Mouse (Mus musculus) forebrain, embryonic 13.5 days (tissue): ENCODE measurements around the gene 8030411F24Rik. TPM values are rescaled to one million over a fixed set of nuclear protein-coding genes. Genes with fewer than 3 reads are reported as not detected.
"Not testable (repeated sequence)": the region's sequence is repeated elsewhere in the genome, so short reads cannot be mapped to it uniquely, and the experiment has no call there.

Experiments
- ATAC-seq: fragments of 200-750 bp; cut with Nextera tagmentation; 2 replicates; pipeline ENCODE4 v1.8.0; 2017
- H3K27ac ChIP-seq: fragments of 300-500 bp; sonication (generic); 2 replicates; pipeline ENCODE4 v1.5.1; 2015; ENCODE audit warnings: inconsistent platforms, mild to moderate bottlenecking, moderate library complexity
- H3K27me3 ChIP-seq: fragments of 300-500 bp; sonication (generic); 2 replicates; pipeline ENCODE4 v1.6.1; 2015; ENCODE audit warnings: mild to moderate bottlenecking, inconsistent platforms
- H3K36me3 ChIP-seq: fragments of 300-500 bp; sonication (generic); 2 replicates; pipeline ENCODE4 v1.6.1; 2015; ENCODE audit warnings: mild to moderate bottlenecking, inconsistent platforms; ENCODE audit not compliant: poor library complexity, severe bottlenecking
- H3K4me1 ChIP-seq: fragments of 300-500 bp; sonication (generic); 2 replicates; pipeline ENCODE4 v1.6.1; 2015; ENCODE audit warnings: inconsistent platforms
- H3K4me2 ChIP-seq: fragments of 300-500 bp; sonication (generic); 2 replicates; pipeline ENCODE4 v1.6.1; 2015; ENCODE audit warnings: inconsistent platforms, mild to moderate bottlenecking, moderate library complexity
- H3K4me3 ChIP-seq: fragments of 300-500 bp; sonication (generic); 2 replicates; pipeline ENCODE4 v1.5.1; 2015; ENCODE audit warnings: mild to moderate bottlenecking, inconsistent platforms
- H3K9ac ChIP-seq: fragments of 300-500 bp; sonication (generic); 2 replicates; pipeline ENCODE4 v1.6.1; 2015; ENCODE audit warnings: mild to moderate bottlenecking, inconsistent platforms
- H3K9me3 ChIP-seq: fragments of 300-500 bp; sonication (generic); replicated peaks from 2 replicates; pipeline ENCODE4 v1.6.1; 2016; ENCODE audit warnings: inconsistent platforms
- WGBS: fragments of 180-500 bp; shearing (Covaris S2); methylation state at CpG from one replicate; pipeline ENCODE4 v1.1.7; 2015; 5-methylcytosine and 5-hydroxymethylcytosine counted together
- polyA plus RNA-seq: library from polyadenylated mRNA; unstranded; fragments of >200 nt; fragmentation: Nextera tagmentation; extraction: Ambion mirVana; gene quantifications from 2 replicates; pipeline ENCODE4 v1.2.1, GENCODE M21; 2015

Gene 8030411F24Rik
- polyA plus RNA-seq = not detected in 2 replicates

DNA sequence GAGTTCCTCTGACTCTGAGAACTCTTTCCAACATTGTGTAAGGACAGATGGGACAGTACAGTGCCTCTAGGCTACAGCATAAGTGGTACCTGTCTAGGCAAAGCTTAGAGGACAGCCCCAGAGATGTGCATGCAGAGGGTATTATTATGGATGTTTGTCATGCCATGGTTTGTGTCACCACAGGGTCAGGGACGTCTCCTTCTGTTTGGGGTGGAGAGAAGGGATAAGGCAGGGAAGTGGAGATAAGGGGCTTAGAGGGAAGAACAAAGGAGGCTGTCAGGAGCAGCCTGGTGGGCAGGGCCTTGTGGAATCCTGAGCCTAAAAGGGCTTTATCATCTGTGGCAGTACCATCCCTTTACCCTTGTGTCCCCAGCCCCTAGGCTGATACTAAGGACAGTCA is at the start of gene 8030411F24Rik:
TSS of gene 8030411F24Rik (plus strand) at position 301 of the 400 bp plus-strand sequence.
- Histone ChIP-seq H3K9ac (no peak within 1 kb of the TSS), H3K4me1 (no peaks in the 10 kb centered on the region), H3K9me3 (no peaks in the 10 kb centered on the region), H3K4me3 (no peak within 1 kb of the TSS), H3K27me3 (no peaks in the 10 kb centered on the region), H3K4me2 (no peak within 1 kb of the TSS), H3K36me3 (no peaks in the 10 kb centered on the region), H3K27ac (no peak within 1 kb of the TSS)
- no peak for ATAC-seq
- 12% methylated on average over 1 of the region's 1 CpGs for WGBS

DNA sequence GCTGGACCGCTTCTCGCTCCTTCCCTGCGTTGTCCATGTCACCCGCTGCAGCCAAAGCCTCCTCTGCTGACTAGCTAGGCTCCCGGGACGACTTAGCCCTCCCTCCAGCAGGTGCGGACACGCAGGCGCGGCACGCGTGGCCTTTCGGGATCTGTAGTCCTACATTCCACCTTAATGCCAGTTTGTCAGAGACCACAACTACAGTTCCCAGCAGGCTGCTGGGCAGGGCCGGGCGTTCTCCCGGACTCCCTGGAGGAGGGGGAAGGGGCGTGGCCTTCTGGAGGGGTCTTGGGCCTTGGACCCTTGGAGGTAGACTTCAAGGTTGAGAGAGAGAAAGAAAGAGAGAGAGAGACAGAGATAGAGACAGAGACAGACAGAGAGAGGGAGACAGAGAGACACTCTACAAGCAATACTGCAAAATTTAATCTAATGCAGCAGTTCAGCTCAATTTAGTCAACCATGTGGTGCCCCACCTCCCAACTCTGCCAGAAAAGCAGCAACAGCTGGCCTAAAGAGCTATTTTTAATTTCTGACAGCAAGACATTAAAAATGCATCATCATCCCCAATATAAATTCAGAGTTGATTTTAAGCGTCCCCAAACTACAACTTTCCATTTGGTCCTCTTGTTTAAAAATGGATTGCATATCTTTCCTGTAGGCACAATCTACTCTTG is 49.3 kb upstream of the 8030411F24Rik start, which contains the start of gene Napb:
TSS of gene Napb (minus strand) at position 141 of the 674 bp plus-strand sequence.
- H3K27me3 ChIP-seq = no peaks in the 10 kb centered on the region
- H3K4me2 ChIP-seq = peak within 1 kb of the TSS; percentile 78
- H3K4me3 ChIP-seq = peak within 1 kb of the TSS; percentile 80
- H3K36me3 ChIP-seq = no peaks in the 10 kb centered on the region
- ATAC-seq = peak; percentile 100
- peak within 1 kb of the TSS; percentile 44; the same call in 1 of the 2 replicates for H3K27ac ChIP-seq
- WGBS = 3% methylated on average over 18 of the region's 18 CpGs
- peaks cover 13% of the 10 kb centered on the region for H3K4me1 ChIP-seq
- H3K9ac ChIP-seq = peak within 1 kb of the TSS; percentile 91
- H3K9me3 ChIP-seq = peaks cover 8% of the 10 kb centered on the region; the same call in 1 of the 2 replicates

DNA sequence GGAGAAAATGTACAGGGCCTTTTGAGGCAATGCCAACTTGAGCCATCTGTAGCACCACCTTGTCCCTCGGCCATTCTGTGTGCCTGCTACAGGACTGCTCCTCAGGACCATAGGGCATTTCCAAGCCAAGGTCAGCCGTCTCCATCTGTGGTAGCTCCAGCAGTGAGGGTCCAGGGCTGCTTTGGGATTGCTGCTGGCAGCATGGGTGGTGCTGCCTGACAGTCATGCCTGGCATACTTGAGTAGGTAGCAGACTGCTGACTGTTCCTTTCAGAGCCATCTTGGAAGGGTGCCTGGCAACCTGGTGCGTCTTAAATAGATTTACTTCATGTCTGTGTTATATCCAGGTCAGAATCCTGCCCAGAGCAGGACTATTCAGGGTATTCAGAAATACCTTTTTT is 38.8 kb upstream of the 8030411F24Rik start:
- Histone ChIP-seq H3K36me3 (no peaks in the 10 kb centered on the region), H3K4me1 (0 out of 2 replicates have a peak, but pooled peaks cover 3% of the 10 kb centered on the region), H3K9me3 (no peaks in the 10 kb centered on the region), H3K27ac (no peak overlapping the region), H3K27me3 (no peaks in the 10 kb centered on the region), H3K4me2 (no peak overlapping the region), H3K4me3 (no peak overlapping the region), H3K9ac (no peak overlapping the region)
- peak; percentile 72; the same call in 1 of the 2 replicates for ATAC-seq
- 69% methylated on average over 3 of the region's 3 CpGs for WGBS

DNA sequence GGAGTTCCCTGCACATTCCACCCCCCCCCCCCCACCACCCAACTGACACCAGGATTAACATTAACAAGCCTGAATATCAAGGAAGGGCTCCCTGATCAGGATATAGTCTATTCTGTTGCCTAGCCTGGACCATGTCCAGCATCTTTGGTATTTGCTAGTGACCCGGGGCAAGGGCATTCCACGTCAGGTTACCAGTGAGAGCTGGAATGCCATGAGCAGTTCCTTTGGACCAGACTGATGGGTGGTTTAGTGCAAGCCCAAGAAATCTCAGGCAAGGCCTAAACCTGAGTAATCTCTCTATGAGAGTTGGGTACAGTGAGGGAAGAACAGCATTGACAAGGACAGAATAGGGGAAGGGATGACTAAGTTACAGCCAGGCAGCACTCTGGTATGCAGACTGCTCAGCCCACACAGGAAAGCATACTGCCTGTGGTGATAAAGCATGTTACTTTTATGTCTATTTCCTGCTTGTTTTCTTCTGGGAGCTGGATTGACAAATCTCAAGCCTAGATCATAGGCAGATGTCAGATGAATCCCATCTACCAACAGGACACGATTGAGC is 37.9 kb upstream of the 8030411F24Rik start:
- H3K9ac ChIP-seq = no peak overlapping the region
- no peak overlapping the region for H3K27ac ChIP-seq
- no peaks in the 10 kb centered on the region for H3K27me3 ChIP-seq
- 88% methylated on average over 3 of the region's 3 CpGs for WGBS
- H3K4me3 ChIP-seq = no peak overlapping the region
- H3K9me3 ChIP-seq = no peaks in the 10 kb centered on the region
- no peaks in the 10 kb centered on the region for H3K36me3 ChIP-seq
- no peak for ATAC-seq
- H3K4me2 ChIP-seq = no peak overlapping the region
- H3K4me1 ChIP-seq = 0 out of 2 replicates have a peak, but pooled peaks cover 3% of the 10 kb centered on the region

DNA sequence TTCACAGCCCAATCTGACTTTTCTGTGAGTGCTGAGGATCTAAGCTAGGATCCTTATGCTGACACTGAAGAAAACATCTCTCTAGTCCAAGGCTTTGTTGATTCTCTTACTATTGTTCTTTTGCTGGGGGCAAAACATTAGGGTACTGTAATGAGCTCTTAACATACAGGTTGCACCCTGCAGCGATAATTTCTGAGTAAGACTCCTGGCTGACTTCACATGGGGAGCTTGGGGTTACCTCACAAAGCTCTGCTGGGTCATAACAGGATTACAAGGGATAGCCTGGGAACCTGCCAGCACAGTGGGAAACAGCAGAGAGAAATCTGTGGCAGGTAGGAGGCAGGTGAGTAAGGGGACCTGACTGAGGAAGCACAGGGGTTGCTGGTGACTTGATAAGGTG is 31.8 kb upstream of the 8030411F24Rik start, which contains the start of gene Cstl1:
TSS of gene Cstl1 (plus strand) at position 301 of the 400 bp plus-strand sequence.
- no peak within 1 kb of the TSS for H3K27ac ChIP-seq
- no peaks in the 10 kb centered on the region for H3K9me3 ChIP-seq
- H3K4me1 ChIP-seq = no peaks in the 10 kb centered on the region
- no peak within 1 kb of the TSS for H3K9ac ChIP-seq
- no peaks in the 10 kb centered on the region for H3K36me3 ChIP-seq
- no peak within 1 kb of the TSS for H3K4me2 ChIP-seq
- ATAC-seq = no peak
- no peak within 1 kb of the TSS for H3K4me3 ChIP-seq
- no peaks in the 10 kb centered on the region for H3K27me3 ChIP-seq
- 74% methylated on average over 1 of the region's 1 CpGs for WGBS

DNA sequence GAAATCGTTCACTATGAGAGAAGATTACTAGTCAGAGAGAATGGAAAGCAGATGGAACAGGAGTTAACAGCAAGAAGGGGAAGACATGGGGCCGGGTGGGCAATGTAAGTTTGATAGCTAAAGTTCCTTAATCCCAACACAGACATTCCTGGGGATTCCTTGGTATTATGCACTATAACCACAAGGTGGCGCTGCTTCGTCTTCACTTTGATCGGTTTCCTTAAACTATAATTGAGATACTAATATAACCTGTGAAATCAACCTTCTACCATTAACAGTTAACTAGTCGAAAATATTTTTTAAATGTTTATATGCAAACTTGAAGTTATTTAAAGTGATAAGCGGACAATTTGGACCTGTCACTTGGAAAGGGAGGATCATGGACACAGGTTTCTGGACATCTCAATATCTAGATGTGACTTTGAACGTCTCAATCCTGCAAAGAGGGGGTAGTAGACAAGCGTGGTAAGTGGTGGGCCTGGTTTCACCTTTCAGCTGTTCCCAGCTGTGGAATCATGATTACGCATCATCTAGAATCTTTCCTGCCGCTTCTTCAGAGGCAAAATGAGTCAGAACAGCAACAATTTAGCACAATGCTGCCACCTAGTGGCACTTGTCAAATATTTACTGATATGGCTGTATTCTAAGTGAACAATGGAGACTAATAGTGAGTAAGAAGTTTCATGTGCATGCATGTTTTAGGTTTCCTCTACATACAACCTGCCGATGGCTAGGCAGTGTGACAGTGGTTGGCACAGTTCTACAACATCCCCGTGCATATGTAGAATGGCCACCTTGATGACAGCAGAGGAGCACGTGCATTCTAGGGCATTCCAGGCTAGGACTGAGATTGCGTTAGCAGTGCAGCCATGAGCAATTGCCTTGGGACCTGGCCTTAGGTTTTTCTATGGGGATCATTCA is 29.7 kb upstream of the 8030411F24Rik start:
- ATAC-seq = peak; percentile 86
- WGBS = 16% methylated on average over 15 of the region's 15 CpGs
- Histone ChIP-seq H3K36me3 (no peaks in the 10 kb centered on the region), H3K4me3 (peak overlapping the region; percentile 27), H3K4me2 (peak overlapping the region; percentile 55), H3K4me1 (no peaks in the 10 kb centered on the region), H3K9ac (no peak overlapping the region), H3K27me3 (no peaks in the 10 kb centered on the region), H3K9me3 (no peaks in the 10 kb centered on the region), H3K27ac (no peak overlapping the region)

DNA sequence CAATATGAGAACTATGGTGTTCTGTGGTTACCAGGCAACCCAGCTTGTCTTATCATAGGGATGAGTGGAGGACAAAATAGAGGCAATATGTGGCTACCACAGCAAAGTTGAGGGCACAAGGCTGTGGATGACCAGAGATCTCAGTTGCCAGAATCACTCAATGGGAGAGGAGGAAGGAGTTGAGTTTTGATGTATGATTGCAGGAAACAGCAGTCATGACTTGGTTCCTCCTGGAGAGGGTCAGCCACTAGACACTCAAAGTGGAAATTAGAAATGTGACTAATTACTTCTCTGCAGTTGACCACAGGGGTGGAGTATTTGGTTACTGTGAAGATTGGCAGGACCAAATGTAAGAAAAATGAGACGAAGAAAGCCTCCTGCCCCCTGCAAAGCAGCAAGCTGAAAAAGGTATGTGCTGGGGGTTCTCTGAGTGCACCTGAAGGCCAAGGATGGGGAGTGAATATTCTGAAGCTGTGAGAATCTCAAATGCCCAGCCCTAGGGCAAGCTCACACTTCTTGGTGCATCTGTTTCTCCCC is 27.4 kb upstream of the 8030411F24Rik start:
- Histone ChIP-seq H3K27me3 (no peaks in the 10 kb centered on the region), H3K4me2 (no peak overlapping the region), H3K4me3 (no peak overlapping the region), H3K4me1 (no peaks in the 10 kb centered on the region), H3K36me3 (no peaks in the 10 kb centered on the region), H3K27ac (no peak overlapping the region), H3K9me3 (no peaks in the 10 kb centered on the region), H3K9ac (no peak overlapping the region)
- ATAC-seq = no peak
- WGBS = 83% methylated on average over 1 of the region's 1 CpGs

DNA sequence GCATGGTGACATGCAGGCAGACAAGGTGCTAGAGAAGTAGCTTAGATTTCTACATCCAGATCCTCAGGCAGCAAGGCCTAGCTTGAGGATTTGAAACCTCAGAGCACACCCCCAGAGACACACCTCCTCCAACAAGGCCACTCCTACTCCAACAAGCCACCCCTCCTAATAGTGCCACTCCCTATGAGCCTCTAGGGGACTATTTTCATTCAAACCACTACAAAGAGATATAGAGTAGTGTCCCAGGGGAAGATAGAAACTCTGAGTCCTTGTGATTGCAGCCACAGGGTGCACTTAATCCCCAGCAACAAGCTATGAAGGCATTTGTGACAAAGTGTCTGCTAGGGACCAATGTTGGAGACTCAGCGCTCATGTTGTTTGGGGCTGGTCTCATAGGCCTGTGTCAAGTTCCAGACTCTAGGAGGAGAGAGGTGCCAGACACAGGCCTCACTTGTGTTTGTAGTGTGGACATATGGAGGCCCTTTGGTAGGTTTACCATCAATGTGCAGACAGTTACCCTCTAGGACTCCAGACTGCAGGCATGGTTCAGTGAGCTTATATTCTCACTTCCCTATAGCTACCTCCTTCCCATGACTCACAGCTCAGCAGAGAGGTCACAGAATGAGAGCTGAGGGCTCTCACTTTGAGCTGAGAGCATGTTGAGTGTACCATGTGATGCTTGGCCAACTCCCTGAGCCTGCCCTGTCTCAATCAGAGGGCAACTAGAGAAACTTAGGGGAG is 18.0 kb upstream of the 8030411F24Rik start:
- Histone ChIP-seq H3K9me3 (no peaks in the 10 kb centered on the region), H3K4me3 (no peak overlapping the region), H3K36me3 (no peaks in the 10 kb centered on the region), H3K27me3 (no peaks in the 10 kb centered on the region), H3K4me2 (no peak overlapping the region), H3K27ac (no peak overlapping the region), H3K4me1 (no peaks in the 10 kb centered on the region), H3K9ac (no peak overlapping the region)
- no peak for ATAC-seq
- 88% methylated on average over 1 of the region's 1 CpGs for WGBS

DNA sequence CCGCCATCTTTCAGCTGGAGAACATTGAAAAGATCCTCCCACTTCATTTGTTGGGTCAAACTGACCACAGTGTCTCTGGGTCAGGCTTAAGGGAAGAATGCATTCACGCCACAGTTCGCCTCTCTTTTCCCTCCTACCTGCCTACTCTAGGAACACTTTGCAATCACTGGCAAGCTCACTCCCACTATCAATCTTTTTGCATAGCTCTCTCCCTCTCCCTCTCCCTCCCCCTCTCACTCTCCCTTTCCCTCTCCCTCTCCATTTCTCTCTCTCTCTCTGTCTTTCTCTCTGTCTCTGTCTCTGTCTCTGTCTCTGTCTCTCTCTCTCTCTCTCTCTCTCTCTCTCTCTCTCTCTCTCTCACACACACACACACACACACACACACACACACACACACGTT is 10.4 kb upstream of the 8030411F24Rik start, which contains the start of gene Cst11:
TSS of gene Cst11 (minus strand) at position 101 of the 400 bp plus-strand sequence.
- H3K36me3 ChIP-seq, H3K9ac ChIP-seq, H3K27me3 ChIP-seq, ATAC-seq, H3K4me3 ChIP-seq, H3K4me2 ChIP-seq, H3K4me1 ChIP-seq, H3K9me3 ChIP-seq, H3K27ac ChIP-seq: not testable (repeated sequence)
- WGBS = 87% methylated on average over 4 of the region's 4 CpGs

DNA sequence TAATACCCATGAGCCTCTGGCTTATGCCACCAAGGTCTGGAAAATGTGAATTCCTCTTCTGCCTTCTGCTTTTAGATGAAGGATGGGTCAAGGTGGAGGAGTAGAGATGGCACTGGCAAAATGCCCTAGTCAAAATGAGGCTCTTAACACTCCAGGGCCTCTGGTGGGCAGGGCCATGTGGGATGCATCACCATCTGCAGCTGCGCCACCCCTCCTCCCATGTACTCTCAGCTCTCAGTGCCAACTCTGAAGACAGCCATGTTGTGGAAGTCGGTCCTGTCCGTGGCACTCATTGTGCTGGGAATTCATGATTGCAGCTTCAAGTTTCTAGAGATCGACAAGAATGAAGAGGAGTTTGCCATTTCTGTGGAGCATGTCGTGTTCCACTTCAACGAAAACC is 7.3 kb downstream of the 8030411F24Rik start, which contains the start of gene Cst12:
TSS of gene Cst12 (plus strand) at position 220 of the 400 bp plus-strand sequence.
- no peaks in the 10 kb centered on the region for H3K9me3 ChIP-seq
- H3K36me3 ChIP-seq = no peaks in the 10 kb centered on the region
- H3K9ac ChIP-seq = no peak within 1 kb of the TSS
- H3K4me1 ChIP-seq = no peaks in the 10 kb centered on the region
- ATAC-seq = no peak
- no peak within 1 kb of the TSS for H3K27ac ChIP-seq
- H3K27me3 ChIP-seq = no peaks in the 10 kb centered on the region
- 92% methylated on average over 6 of the region's 6 CpGs for WGBS
- H3K4me3 ChIP-seq = no peak within 1 kb of the TSS
- no peak within 1 kb of the TSS for H3K4me2 ChIP-seq

DNA sequence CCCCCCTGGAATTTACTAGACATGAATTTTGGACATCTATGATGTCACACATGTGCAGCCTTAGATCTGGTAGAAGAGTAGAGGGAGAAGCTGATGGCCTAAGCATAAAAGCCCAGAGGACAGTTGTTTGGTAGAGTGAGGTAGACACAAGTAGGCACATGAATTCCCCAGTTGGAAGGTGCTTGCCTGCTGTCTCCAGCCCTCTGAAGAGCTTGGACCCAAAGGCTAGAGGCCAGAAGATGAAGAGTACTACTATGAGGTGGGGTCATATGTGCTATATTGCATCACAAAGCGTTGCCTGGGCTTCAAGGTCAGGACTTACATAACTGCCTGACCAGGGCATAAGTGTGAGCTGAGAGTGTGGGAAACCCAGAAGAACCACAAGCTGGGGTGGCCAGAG is 16.7 kb downstream of the 8030411F24Rik start, which contains the start of gene Cst8:
TSS of gene Cst8 (plus strand) at position 301 of the 400 bp plus-strand sequence.
- no peak within 1 kb of the TSS for H3K4me3 ChIP-seq
- H3K9me3 ChIP-seq = no peaks in the 10 kb centered on the region
- H3K4me2 ChIP-seq = no peak within 1 kb of the TSS
- ATAC-seq = no peak
- no peak within 1 kb of the TSS for H3K27ac ChIP-seq
- H3K9ac ChIP-seq = no peak within 1 kb of the TSS
- 84% methylated on average over 1 of the region's 1 CpGs for whole genome bisulfite sequencing
- H3K4me1 ChIP-seq = no peaks in the 10 kb centered on the region
- no peaks in the 10 kb centered on the region for H3K27me3 ChIP-seq
- H3K36me3 ChIP-seq = no peaks in the 10 kb centered on the region
